Mouse (Mus musculus): ENCODE measurements at regions not wholly inside any gene's neighbourhood (a gene's known extent, or its start where the extent isn't known, plus 50 kb on each side); places are given as distances from the start of the nearest gene placed in this dataset.

DNA sequence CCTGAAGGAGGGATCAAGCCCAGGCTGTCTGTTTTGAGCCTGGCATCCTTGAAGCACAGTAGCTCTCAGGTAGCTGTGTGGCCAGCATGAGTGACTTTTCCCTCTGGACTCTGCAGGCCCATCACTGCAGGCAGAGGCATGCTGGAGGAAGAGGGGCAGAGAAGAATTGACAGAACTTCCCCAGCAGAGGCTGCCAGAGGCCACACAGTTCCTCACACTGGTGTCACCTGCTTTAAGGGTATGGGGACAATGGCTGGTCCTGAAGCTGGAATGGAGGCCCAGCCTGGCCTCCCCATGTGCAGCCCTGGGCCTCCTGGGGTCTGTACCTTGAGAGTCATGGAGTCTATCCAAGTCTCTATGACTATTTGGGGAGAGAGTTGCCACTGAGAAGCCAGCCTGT, 179.9 kb downstream of the Bcl11a start:
- peaks cover 6% of the 10 kb centered on the region for H3K4me1 ChIP-seq
- no peak for DNase-seq (ENCODE audit: low spot score)
- no peak overlapping the region for H3K4me3 ChIP-seq
- H3K36me3 ChIP-seq (replicated peaks) = no peaks in the 10 kb centered on the region
- no peaks in the 10 kb centered on the region for H3K27me3 ChIP-seq (replicated peaks; ENCODE audit: low read depth, poor library complexity, severe bottlenecking)
- no peak overlapping the region for H3K27ac ChIP-seq (replicated peaks)
- no peaks in the 10 kb centered on the region for H3K9me3 ChIP-seq

DNA sequence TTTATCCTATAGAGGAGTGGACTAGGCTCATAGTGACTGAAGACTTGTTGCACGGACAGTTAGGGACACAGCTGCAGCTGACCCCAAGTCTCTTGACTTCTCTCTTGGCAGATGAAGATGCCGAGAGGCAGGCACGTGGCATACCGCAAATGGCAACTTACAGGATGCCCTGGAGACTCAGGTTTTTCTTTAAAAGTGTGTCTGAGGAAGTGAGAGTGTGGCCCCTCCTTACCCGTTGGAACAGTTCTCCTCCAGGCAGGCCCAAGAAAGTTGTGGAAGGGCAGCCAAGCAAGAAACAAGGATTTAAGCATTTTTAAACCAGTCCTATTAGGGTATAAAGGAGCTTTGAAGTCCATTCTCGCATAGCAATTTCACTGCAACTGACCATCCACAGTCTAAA, 180.5 kb downstream of the Bcl11a start:
- WGBS = 84% methylated on average over 6 of the region's 6 CpGs
- no peak for DNase-seq (ENCODE audit: low spot score)
- Histone ChIP-seq H3K4me1 (peaks cover 6% of the 10 kb centered on the region), H3K27me3 (replicated peaks; ENCODE audit: low read depth, poor library complexity, severe bottlenecking) (no peaks in the 10 kb centered on the region), H3K36me3 (replicated peaks) (no peaks in the 10 kb centered on the region), H3K27ac (replicated peaks) (no peak overlapping the region), H3K4me3 (no peak overlapping the region), H3K9me3 (no peaks in the 10 kb centered on the region)

- no peaks in the 10 kb centered on the region for H3K27me3 ChIP-seq (replicated peaks; ENCODE audit: low read depth, poor library complexity, severe bottlenecking)
- no peaks in the 10 kb centered on the region for H3K9me3 ChIP-seq
- no peak overlapping the region for H3K27ac ChIP-seq (replicated peaks)
- DNase-seq (ENCODE audit: low spot score) = no peak
- no peaks in the 10 kb centered on the region for H3K36me3 ChIP-seq (replicated peaks)
- 83% methylated on average over 2 of the region's 2 CpGs for WGBS
- no peak overlapping the region for H3K4me3 ChIP-seq
- H3K4me1 ChIP-seq = peaks cover 6% of the 10 kb centered on the region
Measured at GRCm38 (mm10) chr11:24259668-24260067, 181.8 kb downstream of the Bcl11a start.

GRCm38 (mm10) chr11:24269046-24269445, 191.2 kb downstream of the Bcl11a start:
- Histone ChIP-seq H3K9me3 (no peaks in the 10 kb centered on the region), H3K36me3 (replicated peaks) (no peaks in the 10 kb centered on the region), H3K4me1 (peaks cover 20% of the 10 kb centered on the region), H3K4me3 (no peak overlapping the region), H3K27me3 (replicated peaks; ENCODE audit: low read depth, poor library complexity, severe bottlenecking) (peaks cover 3% of the 10 kb centered on the region; the same call in 1 of the 2 replicates), H3K27ac (replicated peaks) (no peak overlapping the region)
- DNase-seq (ENCODE audit: low spot score) = no peak
- WGBS = 71% methylated on average over 2 of the region's 2 CpGs

DNA sequence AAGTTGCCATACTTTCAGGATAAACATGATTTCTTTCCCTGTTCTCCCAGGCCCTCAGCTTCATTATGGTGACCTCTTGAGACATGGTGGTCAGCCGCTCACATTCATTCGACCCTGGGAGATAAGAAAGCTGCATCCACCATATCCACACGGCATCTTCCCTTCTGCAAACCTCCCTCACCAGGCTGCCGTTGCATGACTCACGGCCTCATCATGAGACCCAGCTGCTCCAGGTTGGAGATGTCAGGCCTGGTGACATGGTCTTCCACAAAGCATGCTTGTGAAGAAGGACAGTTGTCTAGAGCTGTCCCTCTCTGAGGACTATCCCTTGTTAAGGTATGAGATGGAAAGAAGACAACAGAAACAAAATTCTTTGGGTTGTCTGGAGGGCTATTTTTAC, 203.8 kb downstream of the Bcl11a start:
- Histone ChIP-seq H3K27me3 (replicated peaks; ENCODE audit: low read depth, poor library complexity, severe bottlenecking) (peaks cover 57% of the 10 kb centered on the region), H3K4me3 (no peak overlapping the region), H3K9me3 (no peaks in the 10 kb centered on the region), H3K27ac (replicated peaks) (no peak overlapping the region), H3K36me3 (replicated peaks) (no peaks in the 10 kb centered on the region), H3K4me1 (peaks cover 36% of the 10 kb centered on the region)
- WGBS = 86% methylated on average over 5 of the region's 5 CpGs
- no peak for DNase-seq (ENCODE audit: low spot score)

DNA sequence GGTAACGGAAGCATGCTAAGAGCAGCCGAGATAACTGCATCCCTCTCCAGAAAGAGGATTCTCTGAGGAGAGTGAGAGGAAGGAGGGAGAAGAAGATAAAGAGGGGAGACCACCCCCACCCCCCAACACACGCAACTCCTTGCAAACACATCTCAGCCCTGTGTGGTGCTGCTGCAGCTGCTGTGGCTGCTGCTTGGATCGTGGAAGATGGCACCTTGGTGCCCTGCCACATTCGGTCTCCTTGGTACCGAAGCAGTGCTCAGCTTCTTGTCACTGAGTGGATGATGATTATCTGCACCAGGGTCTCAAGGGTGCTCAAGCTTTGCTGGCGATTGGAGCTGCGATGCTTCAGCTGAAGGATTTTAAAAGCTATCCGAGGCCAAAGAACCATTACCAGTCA, 204.7 kb downstream of the Bcl11a start:
- no peak for DNase-seq (ENCODE audit: low spot score)

GRCm38 (mm10) chr11:24286129-24287108, 208.6 kb downstream of the Bcl11a start:
- peak; percentile 57 for DNase-seq (ENCODE audit: low spot score)
- Histone ChIP-seq H3K36me3 (replicated peaks) (no peaks in the 10 kb centered on the region), H3K4me1 (peaks cover 45% of the 10 kb centered on the region), H3K4me3 (peak overlapping the region; percentile 32), H3K27me3 (replicated peaks; ENCODE audit: low read depth, poor library complexity, severe bottlenecking) (peaks cover 69% of the 10 kb centered on the region), H3K9me3 (no peaks in the 10 kb centered on the region), H3K27ac (replicated peaks) (peak overlapping the region; percentile 72)
- 17% methylated on average over 18 of the region's 18 CpGs for WGBS

More for the DNA sequence above, 204.7 kb downstream of the Bcl11a start:
- 58% methylated on average over 9 of the region's 9 CpGs for WGBS
- Histone ChIP-seq H3K27ac (replicated peaks) (no peak overlapping the region), H3K4me1 (peaks cover 44% of the 10 kb centered on the region), H3K27me3 (replicated peaks; ENCODE audit: low read depth, poor library complexity, severe bottlenecking) (peaks cover 62% of the 10 kb centered on the region), H3K9me3 (no peaks in the 10 kb centered on the region), H3K36me3 (replicated peaks) (no peaks in the 10 kb centered on the region), H3K4me3 (no peak overlapping the region)

GRCm38 (mm10) chr11:24293209-24293608, 215.4 kb downstream of the Bcl11a start:
- Histone ChIP-seq H3K36me3 (replicated peaks) (no peaks in the 10 kb centered on the region), H3K4me3 (no peak overlapping the region), H3K4me1 (peaks cover 42% of the 10 kb centered on the region), H3K9me3 (no peaks in the 10 kb centered on the region), H3K27me3 (replicated peaks; ENCODE audit: low read depth, poor library complexity, severe bottlenecking) (peaks cover 17% of the 10 kb centered on the region; the same call in 1 of the 2 replicates), H3K27ac (replicated peaks) (no peak overlapping the region)
- WGBS = 74% methylated on average over 3 of the region's 3 CpGs
- DNase-seq (ENCODE audit: low spot score) = no peak

DNA sequence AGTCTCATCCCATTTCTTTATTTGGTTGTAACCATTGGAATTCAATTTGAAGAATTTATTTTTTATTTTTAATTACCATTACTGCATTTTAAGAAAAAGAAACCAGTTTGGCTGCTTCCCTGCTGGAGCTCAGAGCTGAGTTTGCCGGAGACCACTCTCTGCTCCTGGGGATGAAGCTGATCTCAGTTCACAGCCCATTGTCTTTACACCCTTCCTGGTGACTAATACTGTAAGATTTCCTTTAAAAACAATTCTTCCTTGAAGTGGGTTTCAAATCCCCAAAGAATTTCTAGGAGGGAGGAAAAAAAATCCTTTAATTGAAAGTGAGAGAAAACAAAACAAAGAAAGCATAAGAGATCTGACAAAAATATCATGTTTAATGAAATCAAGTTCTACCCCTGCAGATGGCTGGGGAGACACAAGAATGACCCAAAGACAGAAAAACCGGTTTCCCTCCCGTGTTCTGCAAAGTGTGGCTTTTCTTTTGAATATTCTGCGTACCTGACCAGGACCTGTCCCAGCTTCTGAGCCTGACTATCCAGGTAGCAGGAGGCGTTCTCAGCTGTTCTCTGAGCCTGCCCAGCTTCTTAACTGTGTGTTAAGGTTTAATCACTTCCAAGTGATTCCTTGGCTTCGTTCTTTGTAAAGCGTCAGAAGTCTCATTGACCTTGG, 216.1 kb downstream of the Bcl11a start:
- DNase-seq (ENCODE audit: low spot score) = no peak
- Histone ChIP-seq H3K9me3 (no peaks in the 10 kb centered on the region), H3K4me1 (peaks cover 42% of the 10 kb centered on the region), H3K4me3 (no peak overlapping the region), H3K27me3 (replicated peaks; ENCODE audit: low read depth, poor library complexity, severe bottlenecking) (peaks cover 21% of the 10 kb centered on the region; the same call in 1 of the 2 replicates), H3K36me3 (replicated peaks) (no peaks in the 10 kb centered on the region), H3K27ac (replicated peaks) (no peak overlapping the region)
- 57% methylated on average over 7 of the region's 7 CpGs for WGBS

DNA sequence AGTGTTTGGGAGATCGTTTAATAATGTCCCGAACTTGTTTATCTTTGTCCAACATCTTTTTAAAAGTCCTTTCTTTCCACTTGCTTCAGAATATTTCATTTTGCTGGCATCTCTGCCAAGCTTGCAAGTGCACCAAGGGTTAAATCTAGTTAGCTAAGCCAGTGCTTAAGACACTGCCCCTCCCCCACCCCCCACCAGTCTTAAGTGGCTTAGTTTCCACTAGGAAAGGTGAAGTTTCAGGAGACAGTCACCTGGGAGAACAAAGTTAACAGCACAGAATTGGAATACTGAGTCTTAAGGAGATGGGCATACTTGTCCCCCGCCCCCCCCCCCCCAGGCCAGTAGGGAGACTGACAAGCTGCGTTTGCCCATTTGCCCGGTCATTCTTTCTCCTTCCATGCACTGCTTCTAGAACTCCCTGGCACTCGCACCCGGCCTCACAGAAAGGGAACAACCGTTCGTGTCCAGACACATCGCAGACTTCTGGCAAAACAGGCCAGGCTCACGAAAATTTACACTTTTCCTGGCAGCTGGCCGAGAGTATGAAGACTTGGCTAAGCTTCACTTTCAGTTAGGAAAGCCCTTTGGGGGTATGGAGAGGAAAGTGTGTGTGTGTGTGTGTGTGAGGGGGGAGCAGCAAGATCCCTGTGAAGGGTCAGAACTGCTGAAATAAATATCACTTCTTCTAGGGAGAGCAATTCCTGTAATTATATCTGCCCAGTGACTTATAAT, 219.2 kb downstream of the Bcl11a start:
- no peaks in the 10 kb centered on the region for H3K36me3 ChIP-seq (replicated peaks)
- H3K4me3 ChIP-seq = peak overlapping the region; percentile 26; the same call in 1 of the 2 replicates
- DNase-seq (ENCODE audit: low spot score) = peak; percentile 44
- H3K4me1 ChIP-seq = peaks cover 51% of the 10 kb centered on the region
- peaks cover 4% of the 10 kb centered on the region; the same call in 1 of the 2 replicates for H3K27me3 ChIP-seq (replicated peaks; ENCODE audit: low read depth, poor library complexity, severe bottlenecking)
- H3K27ac ChIP-seq (replicated peaks) = peak overlapping the region; percentile 45
- WGBS = 30% methylated on average over 12 of the region's 12 CpGs
- no peaks in the 10 kb centered on the region for H3K9me3 ChIP-seq

DNA sequence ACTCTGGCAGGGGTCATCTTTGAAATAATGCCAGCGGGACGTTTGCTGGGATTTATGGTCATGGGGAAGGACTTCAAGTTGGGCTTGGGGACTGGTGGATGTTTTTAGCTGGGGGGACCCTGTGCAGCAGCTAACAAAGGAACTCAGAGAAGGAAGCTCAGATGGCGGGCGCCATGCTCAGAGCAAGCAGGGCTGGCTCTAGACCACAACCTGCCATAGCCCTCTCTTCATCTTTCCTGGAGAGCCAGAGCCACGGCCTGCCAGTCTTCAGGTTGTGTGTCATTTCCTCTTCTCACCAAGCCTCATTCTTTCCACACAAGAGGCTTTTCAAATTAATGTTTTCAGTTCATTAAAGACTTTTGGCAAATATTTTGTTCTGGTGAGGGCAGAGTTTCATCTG, 219.9 kb downstream of the Bcl11a start:
- Histone ChIP-seq H3K36me3 (replicated peaks) (no peaks in the 10 kb centered on the region), H3K9me3 (no peaks in the 10 kb centered on the region), H3K27ac (replicated peaks) (peak overlapping the region; percentile 45), H3K27me3 (replicated peaks; ENCODE audit: low read depth, poor library complexity, severe bottlenecking) (peaks cover 4% of the 10 kb centered on the region; the same call in 1 of the 2 replicates), H3K4me3 (no peak overlapping the region), H3K4me1 (peaks cover 51% of the 10 kb centered on the region)
- WGBS = 61% methylated on average over 5 of the region's 5 CpGs
- no peak for DNase-seq (ENCODE audit: low spot score)

DNA sequence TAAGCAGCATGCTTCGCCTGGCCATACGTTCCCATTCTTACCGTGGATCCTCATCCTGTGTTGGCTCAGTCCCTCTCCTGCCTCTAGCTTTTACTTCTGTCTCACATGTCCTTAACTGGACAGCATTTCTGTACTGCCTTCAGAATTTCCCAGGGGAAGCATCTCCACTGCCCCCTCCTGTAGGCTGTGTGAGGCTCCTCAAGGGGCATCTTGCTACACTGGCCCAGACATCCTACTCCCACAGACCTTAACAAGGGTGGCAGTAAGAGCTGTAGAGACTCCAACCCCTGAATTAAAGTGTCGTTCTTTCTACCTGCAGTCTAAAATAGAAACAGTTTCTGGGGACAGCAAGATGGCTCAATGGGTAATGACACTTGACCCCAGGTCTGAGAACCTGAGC, 222.5 kb downstream of the Bcl11a start:
- H3K27ac ChIP-seq (replicated peaks) = no peak overlapping the region
- no peaks in the 10 kb centered on the region for H3K9me3 ChIP-seq
- WGBS = 77% methylated on average over 4 of the region's 4 CpGs
- no peak for DNase-seq (ENCODE audit: low spot score)
- H3K4me1 ChIP-seq = peaks cover 43% of the 10 kb centered on the region
- no peak overlapping the region for H3K4me3 ChIP-seq
- no peaks in the 10 kb centered on the region for H3K36me3 ChIP-seq (replicated peaks)
- peaks cover 4% of the 10 kb centered on the region for H3K27me3 ChIP-seq (replicated peaks; ENCODE audit: low read depth, poor library complexity, severe bottlenecking)

All from embryonic facial prominence, embryonic 10.5 days (tissue).